Mouse (Mus musculus): ENCODE measurements around the gene Slit3. TPM values are rescaled to one million over a fixed set of nuclear protein-coding genes. Genes with fewer than 3 reads are reported as not detected.

Slit3 gene
- polyA plus RNA-seq, 2 experiments = 32.9 to 33.0 TPM

- Histone ChIP-seq H3K9me3 (ENCODE audit: control insufficient read depth, low read length) (no peaks in the 10 kb centered on the region), H3K4me2 (replicated peaks; ENCODE audit: low read depth, low read length, severe bottlenecking) (no peak overlapping the region), H3K4me3 (replicated peaks; ENCODE audit: low read length) (no peak overlapping the region), H3K27me3 (ENCODE audit: control insufficient read depth, insufficient read depth, low read length) (no peaks in the 10 kb centered on the region), H3K36me3 (ENCODE audit: control insufficient read depth, insufficient read depth, low read length) (no peaks in the 10 kb centered on the region), H3K27ac (replicated peaks; ENCODE audit: low read depth, low read length) (no peak overlapping the region), H3K4me1 (ENCODE audit: control insufficient read depth, insufficient read depth, low read length) (peaks cover 3% of the 10 kb centered on the region; the same call in 1 of the 2 replicates), H3K9ac (ENCODE audit: low read depth, low read length, severe bottlenecking) (no peak overlapping the region)
- WGBS = 56% methylated on average over 18 of the region's 18 CpGs
- DNase-seq (ENCODE audit: low spot score) = no peak
- TF ChIP-seq POLR2A (IDR thresholded peaks at IDR 0.05; ENCODE audit: borderline replicate concordance, extremely low read depth, insufficient read depth, insufficient read length) = no peak
- no peak for ATAC-seq (ENCODE audit: low FRiP score, low read depth)
Measured at GRCm38 (mm10) chr11:35604848-35605790, 484.1 kb downstream of the Slit3 start.

- H3K27me3 ChIP-seq (ENCODE audit: control insufficient read depth, insufficient read depth, low read length) = no peaks in the 10 kb centered on the region
- TF ChIP-seq POLR2A (IDR thresholded peaks at IDR 0.05; ENCODE audit: borderline replicate concordance, extremely low read depth, insufficient read depth, insufficient read length) = no peak
- DNase-seq (ENCODE audit: low spot score) (no peak), ATAC-seq (ENCODE audit: low FRiP score, low read depth) (no peak)
- 77% methylated on average over 4 of the region's 4 CpGs for WGBS
- no peaks in the 10 kb centered on the region for H3K9me3 ChIP-seq (ENCODE audit: control insufficient read depth, low read length)
- H3K36me3 ChIP-seq (ENCODE audit: control insufficient read depth, insufficient read depth, low read length) = 0 out of 2 replicates have a peak, but pooled peaks cover 4% of the 10 kb centered on the region
- no peak overlapping the region for H3K9ac ChIP-seq (ENCODE audit: low read depth, low read length, severe bottlenecking)
- H3K4me2 ChIP-seq (replicated peaks; ENCODE audit: low read depth, low read length, severe bottlenecking) = no peak overlapping the region
- H3K27ac ChIP-seq (replicated peaks; ENCODE audit: low read depth, low read length) = no peak overlapping the region
- no peak overlapping the region for H3K4me3 ChIP-seq (replicated peaks; ENCODE audit: low read length)
- peaks cover 3% of the 10 kb centered on the region; the same call in 1 of the 2 replicates for H3K4me1 ChIP-seq (ENCODE audit: control insufficient read depth, insufficient read depth, low read length)
Measured at GRCm38 (mm10) chr11:35607191-35607590, 486.2 kb downstream of the Slit3 start.

GRCm38 (mm10) chr11:35608794-35609193 is 487.8 kb downstream of the Slit3 start:
- H3K4me2 ChIP-seq (replicated peaks; ENCODE audit: low read depth, low read length, severe bottlenecking) = no peak overlapping the region
- H3K36me3 ChIP-seq (ENCODE audit: control insufficient read depth, insufficient read depth, low read length) = 0 out of 2 replicates have a peak, but pooled peaks cover 4% of the 10 kb centered on the region
- DNase-seq (ENCODE audit: low spot score) (no peak), ATAC-seq (ENCODE audit: low FRiP score, low read depth) (no peak)
- H3K27me3 ChIP-seq (ENCODE audit: control insufficient read depth, insufficient read depth, low read length) = no peaks in the 10 kb centered on the region
- H3K9ac ChIP-seq (ENCODE audit: low read depth, low read length, severe bottlenecking) = no peak overlapping the region
- TF ChIP-seq POLR2A (IDR thresholded peaks at IDR 0.05; ENCODE audit: borderline replicate concordance, extremely low read depth, insufficient read depth, insufficient read length) = no peak
- no peaks in the 10 kb centered on the region for H3K9me3 ChIP-seq (ENCODE audit: control insufficient read depth, low read length)
- WGBS = 67% methylated on average over 5 of the region's 5 CpGs
- H3K4me3 ChIP-seq (replicated peaks; ENCODE audit: low read length) = no peak overlapping the region
- H3K4me1 ChIP-seq (ENCODE audit: control insufficient read depth, insufficient read depth, low read length) = peaks cover 7% of the 10 kb centered on the region; the same call in 1 of the 2 replicates
- no peak overlapping the region for H3K27ac ChIP-seq (replicated peaks; ENCODE audit: low read depth, low read length)

- H3K27me3 ChIP-seq (ENCODE audit: control insufficient read depth, insufficient read depth, low read length) = no peaks in the 10 kb centered on the region
- TF ChIP-seq POLR2A (IDR thresholded peaks at IDR 0.05; ENCODE audit: borderline replicate concordance, extremely low read depth, insufficient read depth, insufficient read length) = no peak
- H3K9ac ChIP-seq (ENCODE audit: low read depth, low read length, severe bottlenecking) = no peak overlapping the region
- ATAC-seq (ENCODE audit: low FRiP score, low read depth) (no peak), DNase-seq (ENCODE audit: low spot score) (no peak)
- 32% methylated on average over 13 of the region's 13 CpGs for WGBS
- H3K4me1 ChIP-seq (ENCODE audit: control insufficient read depth, insufficient read depth, low read length) = peaks cover 7% of the 10 kb centered on the region; the same call in 1 of the 2 replicates
- H3K27ac ChIP-seq (replicated peaks; ENCODE audit: low read depth, low read length) = no peak overlapping the region
- H3K4me2 ChIP-seq (replicated peaks; ENCODE audit: low read depth, low read length, severe bottlenecking) = no peak overlapping the region
- no peaks in the 10 kb centered on the region for H3K9me3 ChIP-seq (ENCODE audit: control insufficient read depth, low read length)
- no peak overlapping the region for H3K4me3 ChIP-seq (replicated peaks; ENCODE audit: low read length)
- H3K36me3 ChIP-seq (ENCODE audit: control insufficient read depth, insufficient read depth, low read length) = 0 out of 2 replicates have a peak, but pooled peaks cover 10% of the 10 kb centered on the region
Measured at GRCm38 (mm10) chr11:35612262-35612896, 491.4 kb downstream of the Slit3 start.

DNA sequence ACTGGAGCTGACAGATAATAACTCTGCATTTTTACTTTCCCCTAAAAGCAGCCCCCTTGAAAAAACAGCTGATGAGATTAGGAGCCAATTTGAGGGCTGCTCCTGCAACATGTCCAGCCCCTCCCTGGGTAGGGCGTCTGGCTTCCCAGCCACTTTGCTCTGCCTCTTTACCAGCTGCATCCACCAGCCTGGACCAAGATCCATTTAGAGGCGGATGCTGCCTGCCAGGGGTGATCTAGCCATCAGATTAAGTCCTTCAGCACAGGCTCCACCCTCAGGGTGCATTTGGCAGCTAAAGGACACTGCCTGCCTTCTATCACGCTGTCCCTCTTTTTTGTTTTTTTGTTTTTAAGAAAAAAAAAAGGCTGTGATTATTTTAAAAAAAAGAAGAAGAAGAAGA is 493.5 kb downstream of the Slit3 start:
- DNase-seq (ENCODE audit: low spot score) (no peak), ATAC-seq (ENCODE audit: low FRiP score, low read depth) (no peak)
- Histone ChIP-seq H3K4me3 (replicated peaks; ENCODE audit: low read length) (no peak overlapping the region), H3K27me3 (ENCODE audit: control insufficient read depth, insufficient read depth, low read length) (no peaks in the 10 kb centered on the region), H3K36me3 (ENCODE audit: control insufficient read depth, insufficient read depth, low read length) (0 out of 2 replicates have a peak, but pooled peaks cover 10% of the 10 kb centered on the region), H3K9ac (ENCODE audit: low read depth, low read length, severe bottlenecking) (no peak overlapping the region), H3K4me1 (ENCODE audit: control insufficient read depth, insufficient read depth, low read length) (peaks cover 14% of the 10 kb centered on the region; the same call in 1 of the 2 replicates), H3K4me2 (replicated peaks; ENCODE audit: low read depth, low read length, severe bottlenecking) (no peak overlapping the region), H3K27ac (replicated peaks; ENCODE audit: low read depth, low read length) (no peak overlapping the region), H3K9me3 (ENCODE audit: control insufficient read depth, low read length) (no peaks in the 10 kb centered on the region)
- 63% methylated on average over 3 of the region's 3 CpGs for WGBS
- no peak for TF ChIP-seq POLR2A (IDR thresholded peaks at IDR 0.05; ENCODE audit: borderline replicate concordance, extremely low read depth, insufficient read depth, insufficient read length)

Data from limb, embryonic 14.5 days (tissue).